Mouse (Mus musculus): ENCODE data around the gene Galnt14. TPM values are rescaled to one million over a fixed set of nuclear protein-coding genes. Genes with fewer than 3 reads are reported as not detected.

Gene Galnt14
- polyA plus RNA-seq, 1 experiment from 2014 or later, result 25.2 TPM

GRCm38 (mm10) chr17:73514258-73514657 is 196.0 kb downstream of the Galnt14 start:
- Histone ChIP-seq H3K27me3 (ENCODE audit: control insufficient read depth, insufficient read depth, low read depth, low read length) (no peaks in the 10 kb centered on the region), H3K9ac (ENCODE audit: low read depth, low read length) (no peak overlapping the region), H3K27ac (ENCODE audit: low read length) (no peak overlapping the region), H3K4me1 (ENCODE audit: control insufficient read depth, insufficient read depth, low read length) (no peaks in the 10 kb centered on the region), H3K9me3 (replicated peaks; ENCODE audit: control insufficient read depth, low read length, poor library complexity, severe bottlenecking) (no peaks in the 10 kb centered on the region), H3K36me3 (ENCODE audit: control insufficient read depth, insufficient read depth, low read length) (no peaks in the 10 kb centered on the region), H3K4me3 (ENCODE audit: low read depth, low read length) (no peak overlapping the region), H3K4me2 (ENCODE audit: low read length) (no peak overlapping the region)
- ATAC-seq, result no peak
- 83% methylated on average over 4 of the region's 4 CpGs for WGBS

- H3K9ac ChIP-seq (ENCODE audit: low read depth, low read length), result no peak overlapping the region
These were observed 197.4 kb downstream of the Galnt14 start for GRCm38 (mm10) chr17:73512844-73513243.

DNA sequence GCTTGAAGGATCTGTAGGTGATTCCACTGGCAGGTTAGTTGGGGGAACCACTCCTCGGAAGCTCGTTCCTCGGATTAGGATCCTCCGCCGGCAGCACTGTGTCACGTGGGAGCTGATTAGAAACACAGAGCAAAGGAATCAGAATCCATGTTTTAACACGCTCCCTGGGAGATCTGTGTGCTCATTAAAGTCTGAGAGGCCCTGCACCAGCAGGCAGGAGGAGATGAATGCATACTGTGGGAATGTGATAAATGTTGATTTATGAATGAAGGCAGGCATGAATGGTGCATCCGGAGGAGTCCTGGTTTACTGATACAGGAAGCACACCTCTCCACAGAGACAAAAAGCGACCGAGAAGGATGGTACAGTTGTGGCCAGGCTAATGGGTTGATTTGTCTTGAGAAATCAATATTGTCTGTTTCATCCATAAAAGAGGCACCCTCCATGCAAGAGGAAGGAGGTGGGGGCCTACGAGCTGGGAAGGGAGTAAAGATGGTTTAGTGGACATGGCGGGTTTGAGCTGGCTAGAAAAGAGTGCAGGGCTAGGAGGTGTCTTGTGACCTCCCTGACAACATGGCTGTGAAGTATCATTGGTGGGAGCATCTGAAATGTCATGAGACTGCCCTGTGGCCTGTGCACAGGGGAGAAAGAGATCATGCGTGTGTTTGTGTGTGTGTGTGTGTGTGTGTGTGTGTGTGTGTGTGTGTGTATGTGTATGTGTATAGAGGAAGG is 202.3 kb downstream of the Galnt14 start:
- 38% methylated on average over 13 of the region's 13 CpGs for WGBS
- no peaks in the 10 kb centered on the region for H3K9me3 ChIP-seq (replicated peaks; ENCODE audit: control insufficient read depth, low read length, poor library complexity, severe bottlenecking)
- no peaks in the 10 kb centered on the region for H3K27me3 ChIP-seq (ENCODE audit: control insufficient read depth, insufficient read depth, low read depth, low read length)
- no peak overlapping the region for H3K9ac ChIP-seq (ENCODE audit: low read depth, low read length)
- H3K36me3 ChIP-seq (ENCODE audit: control insufficient read depth, insufficient read depth, low read length), result no peaks in the 10 kb centered on the region
- peak; percentile 91 for ATAC-seq
- H3K4me3 ChIP-seq (ENCODE audit: low read depth, low read length), result no peak overlapping the region
- H3K27ac ChIP-seq (ENCODE audit: low read length), result peak overlapping the region; percentile 39; the same call in 1 of the 2 replicates
- peaks cover 9% of the 10 kb centered on the region for H3K4me1 ChIP-seq (ENCODE audit: control insufficient read depth, insufficient read depth, low read length)
- H3K4me2 ChIP-seq (ENCODE audit: low read length), result no peak overlapping the region

More at GRCm38 (mm10) chr17:73512844-73513243, 197.4 kb downstream of the Galnt14 start:
- H3K27me3 ChIP-seq (ENCODE audit: control insufficient read depth, insufficient read depth, low read depth, low read length), result no peaks in the 10 kb centered on the region
- no peak overlapping the region for H3K4me3 ChIP-seq (ENCODE audit: low read depth, low read length)
- no peak for ATAC-seq
- H3K9me3 ChIP-seq (replicated peaks; ENCODE audit: control insufficient read depth, low read length, poor library complexity, severe bottlenecking), result no peaks in the 10 kb centered on the region
- peaks cover 4% of the 10 kb centered on the region for H3K4me1 ChIP-seq (ENCODE audit: control insufficient read depth, insufficient read depth, low read length)
- no peak overlapping the region for H3K4me2 ChIP-seq (ENCODE audit: low read length)
- H3K36me3 ChIP-seq (ENCODE audit: control insufficient read depth, insufficient read depth, low read length), result no peaks in the 10 kb centered on the region
- no peak overlapping the region for H3K27ac ChIP-seq (ENCODE audit: low read length)
- WGBS, result 83% methylated on average over 5 of the region's 5 CpGs

- no peak overlapping the region for H3K4me2 ChIP-seq (ENCODE audit: low read length)
- H3K9ac ChIP-seq (ENCODE audit: low read depth, low read length), result no peak overlapping the region
- no peaks in the 10 kb centered on the region for H3K9me3 ChIP-seq (replicated peaks; ENCODE audit: control insufficient read depth, low read length, poor library complexity, severe bottlenecking)
- ATAC-seq, result no peak
- H3K36me3 ChIP-seq (ENCODE audit: control insufficient read depth, insufficient read depth, low read length), result no peaks in the 10 kb centered on the region
- H3K27me3 ChIP-seq (ENCODE audit: control insufficient read depth, insufficient read depth, low read depth, low read length), result no peaks in the 10 kb centered on the region
- 91% methylated on average over 4 of the region's 4 CpGs for WGBS
- no peak overlapping the region for H3K4me3 ChIP-seq (ENCODE audit: low read depth, low read length)
- no peak overlapping the region for H3K27ac ChIP-seq (ENCODE audit: low read length)
- peaks cover 11% of the 10 kb centered on the region for H3K4me1 ChIP-seq (ENCODE audit: control insufficient read depth, insufficient read depth, low read length)
These were observed 206.1 kb downstream of the Galnt14 start for GRCm38 (mm10) chr17:73504111-73504510.

- 86% methylated on average over 4 of the region's 4 CpGs for WGBS
- no peak overlapping the region for H3K27ac ChIP-seq (ENCODE audit: low read length)
- ATAC-seq, result no peak
These were observed 207.6 kb downstream of the Galnt14 start for GRCm38 (mm10) chr17:73502613-73503012.

GRCm38 (mm10) chr17:73489519-73489918 is 220.7 kb downstream of the Galnt14 start:
- no peak for ATAC-seq
- Histone ChIP-seq H3K27me3 (ENCODE audit: control insufficient read depth, insufficient read depth, low read depth, low read length) (no peaks in the 10 kb centered on the region), H3K9me3 (replicated peaks; ENCODE audit: control insufficient read depth, low read length, poor library complexity, severe bottlenecking) (no peaks in the 10 kb centered on the region), H3K4me3 (ENCODE audit: low read depth, low read length) (no peak overlapping the region), H3K4me1 (ENCODE audit: control insufficient read depth, insufficient read depth, low read length) (peaks cover 19% of the 10 kb centered on the region), H3K4me2 (ENCODE audit: low read length) (no peak overlapping the region), H3K36me3 (ENCODE audit: control insufficient read depth, insufficient read depth, low read length) (no peaks in the 10 kb centered on the region), H3K9ac (ENCODE audit: low read depth, low read length) (no peak overlapping the region), H3K27ac (ENCODE audit: low read length) (no peak overlapping the region)
- WGBS, result 24% methylated on average over 4 of the region's 4 CpGs

More at GRCm38 (mm10) chr17:73502613-73503012, 207.6 kb downstream of the Galnt14 start:
- Histone ChIP-seq H3K4me2 (ENCODE audit: low read length) (no peak overlapping the region), H3K27me3 (ENCODE audit: control insufficient read depth, insufficient read depth, low read depth, low read length) (no peaks in the 10 kb centered on the region), H3K4me3 (ENCODE audit: low read depth, low read length) (no peak overlapping the region), H3K36me3 (ENCODE audit: control insufficient read depth, insufficient read depth, low read length) (no peaks in the 10 kb centered on the region), H3K9me3 (replicated peaks; ENCODE audit: control insufficient read depth, low read length, poor library complexity, severe bottlenecking) (no peaks in the 10 kb centered on the region), H3K4me1 (ENCODE audit: control insufficient read depth, insufficient read depth, low read length) (peaks cover 5% of the 10 kb centered on the region; the same call in 1 of the 2 replicates), H3K9ac (ENCODE audit: low read depth, low read length) (no peak overlapping the region)

- H3K9ac ChIP-seq (ENCODE audit: low read depth, low read length), result no peak overlapping the region
- H3K27me3 ChIP-seq (ENCODE audit: control insufficient read depth, insufficient read depth, low read depth, low read length), result no peaks in the 10 kb centered on the region
- H3K36me3 ChIP-seq (ENCODE audit: control insufficient read depth, insufficient read depth, low read length), result no peaks in the 10 kb centered on the region
- no peak overlapping the region for H3K4me3 ChIP-seq (ENCODE audit: low read depth, low read length)
- H3K27ac ChIP-seq (ENCODE audit: low read length), result peak overlapping the region; percentile 51
- ATAC-seq, result 0 out of 2 replicates have a peak, but pooled peaks have one; percentile 34
- peak overlapping the region; percentile 33 for H3K4me2 ChIP-seq (ENCODE audit: low read length)
- H3K4me1 ChIP-seq (ENCODE audit: control insufficient read depth, insufficient read depth, low read length), result peaks cover 19% of the 10 kb centered on the region
- 14% methylated on average over 13 of the region's 13 CpGs for WGBS
- H3K9me3 ChIP-seq (replicated peaks; ENCODE audit: control insufficient read depth, low read length, poor library complexity, severe bottlenecking), result no peaks in the 10 kb centered on the region
These were observed 222.5 kb downstream of the Galnt14 start for GRCm38 (mm10) chr17:73487792-73488191.

DNA sequence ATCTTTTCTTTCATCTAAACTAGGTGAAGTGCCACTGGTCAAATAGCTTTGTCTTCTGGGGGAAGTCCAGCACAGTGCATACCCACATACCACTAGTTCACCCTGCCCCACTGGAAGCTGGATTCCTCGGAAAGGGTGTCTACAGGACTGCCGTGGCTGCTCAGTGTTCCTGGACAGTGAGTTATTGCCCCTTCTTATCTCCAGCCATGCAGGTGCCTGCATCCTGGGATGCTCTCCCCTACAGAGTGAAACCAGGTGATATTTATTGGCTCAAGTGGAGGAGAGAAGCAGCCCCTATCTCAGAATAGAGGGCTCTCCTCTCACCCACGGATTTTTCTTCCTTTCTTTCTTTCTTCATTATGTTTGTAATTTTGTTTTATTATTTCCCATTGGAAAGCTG is 222.9 kb downstream of the Galnt14 start:
- H3K9ac ChIP-seq (ENCODE audit: low read depth, low read length), result no peak overlapping the region
- H3K4me3 ChIP-seq (ENCODE audit: low read depth, low read length), result no peak overlapping the region
- H3K27ac ChIP-seq (ENCODE audit: low read length), result peak overlapping the region; percentile 51
- no peaks in the 10 kb centered on the region for H3K27me3 ChIP-seq (ENCODE audit: control insufficient read depth, insufficient read depth, low read depth, low read length)
- H3K9me3 ChIP-seq (replicated peaks; ENCODE audit: control insufficient read depth, low read length, poor library complexity, severe bottlenecking), result no peaks in the 10 kb centered on the region
- WGBS, result 57% methylated on average over 3 of the region's 3 CpGs
- H3K36me3 ChIP-seq (ENCODE audit: control insufficient read depth, insufficient read depth, low read length), result no peaks in the 10 kb centered on the region
- peak overlapping the region; percentile 33 for H3K4me2 ChIP-seq (ENCODE audit: low read length)
- H3K4me1 ChIP-seq (ENCODE audit: control insufficient read depth, insufficient read depth, low read length), result peaks cover 19% of the 10 kb centered on the region
- peak; percentile 49; the same call in 1 of the 2 replicates for ATAC-seq

Data from midbrain, embryonic 16.5 days (tissue).